Mouse (Mus musculus): ENCODE data around the gene Nrap. TPM values are rescaled to one million over a fixed set of nuclear protein-coding genes. Genes with fewer than 3 reads are reported as not detected.

The Nrap gene
- polyA plus RNA-seq, 1 experiment from 2014 or later = 0.97 TPM

DNA sequence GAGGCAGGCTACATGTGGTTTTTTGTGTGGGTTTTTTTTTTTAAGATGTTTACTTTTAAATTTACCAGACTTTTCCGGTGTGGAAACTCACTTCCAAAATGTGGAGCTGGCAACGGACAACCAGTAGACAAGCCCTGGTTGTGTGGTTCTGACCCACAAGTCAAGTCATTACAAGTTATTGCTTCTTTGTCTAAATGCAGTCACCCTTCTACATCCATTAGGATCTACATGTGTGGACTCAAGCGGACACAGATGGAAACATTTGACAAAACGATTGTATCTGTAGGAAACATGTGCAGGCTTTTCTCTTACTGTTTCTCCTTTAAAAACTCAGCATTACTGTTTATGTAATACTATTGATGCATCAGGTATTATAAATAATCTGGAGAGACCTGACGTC, 16.6 kb downstream of the Nrap start:
- no peaks in the 10 kb centered on the region for H3K9me3 ChIP-seq (replicated peaks; ENCODE audit: control insufficient read depth, low read length, poor library complexity, severe bottlenecking)
- H3K27me3 ChIP-seq (ENCODE audit: control insufficient read depth, insufficient read depth, low read depth, low read length) = no peaks in the 10 kb centered on the region
- no peaks in the 10 kb centered on the region for H3K4me1 ChIP-seq (ENCODE audit: control insufficient read depth, insufficient read depth, low read length)
- no peak overlapping the region for H3K9ac ChIP-seq (ENCODE audit: low read depth, low read length)
- H3K4me2 ChIP-seq (ENCODE audit: low read length) = no peak overlapping the region
- H3K4me3 ChIP-seq (ENCODE audit: low read depth, low read length) = no peak overlapping the region
- H3K27ac ChIP-seq (ENCODE audit: low read length) = no peak overlapping the region
- 91% methylated on average over 5 of the region's 5 CpGs for WGBS
- no peaks in the 10 kb centered on the region for H3K36me3 ChIP-seq (ENCODE audit: control insufficient read depth, insufficient read depth, low read length)
- no peak for ATAC-seq

GRCm38 (mm10) chr19:56372226-56372625, 17.6 kb downstream of the Nrap start:
- no peaks in the 10 kb centered on the region for H3K27me3 ChIP-seq (ENCODE audit: control insufficient read depth, insufficient read depth, low read depth, low read length)
- H3K27ac ChIP-seq (ENCODE audit: low read length) = no peak overlapping the region
- H3K9me3 ChIP-seq (replicated peaks; ENCODE audit: control insufficient read depth, low read length, poor library complexity, severe bottlenecking) = no peaks in the 10 kb centered on the region
- no peak overlapping the region for H3K9ac ChIP-seq (ENCODE audit: low read depth, low read length)
- no peaks in the 10 kb centered on the region for H3K4me1 ChIP-seq (ENCODE audit: control insufficient read depth, insufficient read depth, low read length)
- H3K4me3 ChIP-seq (ENCODE audit: low read depth, low read length) = no peak overlapping the region
- H3K36me3 ChIP-seq (ENCODE audit: control insufficient read depth, insufficient read depth, low read length) = no peaks in the 10 kb centered on the region
- 66% methylated on average over 7 of the region's 7 CpGs for WGBS
- no peak overlapping the region for H3K4me2 ChIP-seq (ENCODE audit: low read length)
- no peak for ATAC-seq

DNA sequence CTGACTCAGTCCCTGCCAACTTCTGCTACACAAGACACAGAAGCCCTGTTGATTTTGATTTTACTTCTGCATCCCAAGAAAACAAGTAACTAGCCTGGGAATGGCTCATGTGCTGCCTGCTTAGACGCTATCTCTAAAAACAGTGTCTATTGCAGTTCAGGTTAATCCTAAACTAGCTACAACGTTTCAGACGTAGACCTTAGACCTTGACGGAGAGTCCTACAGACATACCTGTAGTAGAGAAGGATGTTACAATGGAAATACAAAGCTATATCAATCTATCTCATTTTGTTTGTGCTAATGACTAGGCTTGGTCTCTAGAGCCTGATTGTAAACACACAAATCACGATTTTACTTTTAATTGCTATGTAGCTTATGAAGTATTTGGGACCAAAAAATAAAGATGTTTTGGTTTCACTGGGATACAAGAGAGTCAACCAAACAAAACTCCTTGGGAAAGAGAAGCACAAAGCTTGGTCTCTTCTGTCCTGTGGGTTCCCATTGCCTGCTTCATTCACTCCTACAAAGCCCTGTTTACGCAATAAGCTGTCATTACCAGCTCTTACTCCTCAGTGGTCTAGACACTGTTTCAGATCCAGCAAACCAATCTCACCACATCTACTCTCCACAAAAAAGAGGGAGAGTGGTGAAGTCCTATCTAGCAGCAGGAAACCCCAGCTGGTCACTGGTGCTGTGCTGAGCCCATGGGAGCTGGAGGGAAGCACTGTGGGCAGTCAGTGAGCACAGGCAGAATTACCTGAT, 19.3 kb downstream of the Nrap start:
- ATAC-seq = no peak
- WGBS = 93% methylated on average over 6 of the region's 6 CpGs
- Histone ChIP-seq H3K4me2 (ENCODE audit: low read length) (no peak overlapping the region), H3K4me1 (ENCODE audit: control insufficient read depth, insufficient read depth, low read length) (no peaks in the 10 kb centered on the region), H3K9me3 (replicated peaks; ENCODE audit: control insufficient read depth, low read length, poor library complexity, severe bottlenecking) (no peaks in the 10 kb centered on the region), H3K27ac (ENCODE audit: low read length) (no peak overlapping the region), H3K4me3 (ENCODE audit: low read depth, low read length) (no peak overlapping the region), H3K9ac (ENCODE audit: low read depth, low read length) (no peak overlapping the region), H3K36me3 (ENCODE audit: control insufficient read depth, insufficient read depth, low read length) (no peaks in the 10 kb centered on the region), H3K27me3 (ENCODE audit: control insufficient read depth, insufficient read depth, low read depth, low read length) (no peaks in the 10 kb centered on the region)

DNA sequence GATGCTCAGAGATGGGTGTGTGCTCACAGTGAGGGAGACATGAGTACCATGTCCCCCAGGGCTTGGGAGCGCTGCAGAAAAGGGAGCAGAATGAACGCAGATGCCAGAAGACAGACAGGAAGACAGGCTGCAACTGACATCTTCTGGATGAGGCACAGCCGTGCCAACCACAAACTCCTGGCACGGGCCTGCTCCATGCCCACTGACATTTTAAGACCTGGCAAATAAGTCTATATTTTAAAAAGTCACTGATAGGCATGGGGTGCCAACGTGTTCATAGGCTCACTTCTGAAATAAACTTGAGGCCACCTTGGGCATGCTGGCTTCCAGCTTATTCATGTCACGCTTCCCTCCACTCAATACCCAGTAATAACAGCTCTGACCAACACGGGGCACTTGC, 20.9 kb downstream of the Nrap start:
- Histone ChIP-seq H3K27me3 (ENCODE audit: control insufficient read depth, insufficient read depth, low read depth, low read length) (no peaks in the 10 kb centered on the region), H3K36me3 (ENCODE audit: control insufficient read depth, insufficient read depth, low read length) (no peaks in the 10 kb centered on the region), H3K27ac (ENCODE audit: low read length) (no peak overlapping the region), H3K4me2 (ENCODE audit: low read length) (no peak overlapping the region), H3K4me1 (ENCODE audit: control insufficient read depth, insufficient read depth, low read length) (no peaks in the 10 kb centered on the region), H3K9me3 (replicated peaks; ENCODE audit: control insufficient read depth, low read length, poor library complexity, severe bottlenecking) (no peaks in the 10 kb centered on the region), H3K9ac (ENCODE audit: low read depth, low read length) (no peak overlapping the region), H3K4me3 (ENCODE audit: low read depth, low read length) (no peak overlapping the region)
- 89% methylated on average over 7 of the region's 7 CpGs for WGBS
- ATAC-seq = no peak

- H3K9ac ChIP-seq (ENCODE audit: low read depth, low read length) = no peak overlapping the region
- H3K4me2 ChIP-seq (ENCODE audit: low read length) = no peak overlapping the region
- H3K27ac ChIP-seq (ENCODE audit: low read length) = no peak overlapping the region
- no peak overlapping the region for H3K4me3 ChIP-seq (ENCODE audit: low read depth, low read length)
- WGBS = 90% methylated on average over 7 of the region's 7 CpGs
- no peaks in the 10 kb centered on the region for H3K36me3 ChIP-seq (ENCODE audit: control insufficient read depth, insufficient read depth, low read length)
- no peaks in the 10 kb centered on the region for H3K9me3 ChIP-seq (replicated peaks; ENCODE audit: control insufficient read depth, low read length, poor library complexity, severe bottlenecking)
- ATAC-seq = no peak
- H3K4me1 ChIP-seq (ENCODE audit: control insufficient read depth, insufficient read depth, low read length) = no peaks in the 10 kb centered on the region
- no peaks in the 10 kb centered on the region for H3K27me3 ChIP-seq (ENCODE audit: control insufficient read depth, insufficient read depth, low read depth, low read length)
These were observed 22.1 kb downstream of the Nrap start for GRCm38 (mm10) chr19:56367778-56368177.

DNA sequence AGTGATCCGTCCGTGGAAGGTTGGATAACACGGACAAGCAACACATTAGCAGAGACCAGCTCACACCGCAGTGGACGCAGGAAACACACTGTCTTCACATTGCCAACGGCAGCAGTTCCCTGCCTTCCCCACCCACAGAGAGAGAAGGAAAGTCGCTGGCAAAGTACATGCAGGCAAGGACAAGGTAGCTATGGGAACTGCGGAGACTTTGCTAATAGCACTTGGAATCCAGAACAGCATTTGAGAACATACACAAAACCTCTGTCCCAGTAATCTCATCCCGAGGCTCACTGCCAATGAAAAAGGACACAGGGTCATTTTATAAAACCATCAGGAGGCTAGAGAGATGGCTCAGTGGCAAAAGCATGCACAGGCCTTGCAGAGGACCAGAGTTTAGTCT, 23.2 kb downstream of the Nrap start:
- Histone ChIP-seq H3K4me1 (ENCODE audit: control insufficient read depth, insufficient read depth, low read length) (no peaks in the 10 kb centered on the region), H3K9ac (ENCODE audit: low read depth, low read length) (no peak overlapping the region), H3K4me2 (ENCODE audit: low read length) (no peak overlapping the region), H3K36me3 (ENCODE audit: control insufficient read depth, insufficient read depth, low read length) (no peaks in the 10 kb centered on the region), H3K4me3 (ENCODE audit: low read depth, low read length) (no peak overlapping the region), H3K27me3 (ENCODE audit: control insufficient read depth, insufficient read depth, low read depth, low read length) (no peaks in the 10 kb centered on the region), H3K27ac (ENCODE audit: low read length) (no peak overlapping the region), H3K9me3 (replicated peaks; ENCODE audit: control insufficient read depth, low read length, poor library complexity, severe bottlenecking) (no peaks in the 10 kb centered on the region)
- WGBS = 74% methylated on average over 9 of the region's 9 CpGs
- ATAC-seq = no peak

DNA sequence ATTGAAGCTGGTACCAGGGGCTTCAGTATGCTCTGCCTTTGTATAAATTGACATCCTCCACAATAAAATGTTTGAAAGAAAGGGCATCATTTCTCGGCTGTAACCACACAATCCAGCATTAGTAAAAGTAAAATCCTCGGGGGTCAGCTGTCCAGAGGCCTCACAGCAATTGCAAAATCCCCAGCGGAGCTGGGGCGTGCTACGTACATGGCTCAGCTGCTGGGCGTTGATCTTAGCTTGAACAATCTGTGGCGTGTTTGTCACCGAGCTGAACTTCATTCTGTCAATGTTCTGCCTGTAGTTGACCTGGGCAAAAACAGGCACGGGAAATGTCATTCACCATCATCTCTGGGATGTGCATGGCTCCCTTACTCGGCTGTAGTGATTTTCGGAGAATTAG, 23.7 kb downstream of the Nrap start:
- Histone ChIP-seq H3K4me1 (ENCODE audit: control insufficient read depth, insufficient read depth, low read length) (no peaks in the 10 kb centered on the region), H3K27ac (ENCODE audit: low read length) (no peak overlapping the region), H3K9me3 (replicated peaks; ENCODE audit: control insufficient read depth, low read length, poor library complexity, severe bottlenecking) (no peaks in the 10 kb centered on the region), H3K36me3 (ENCODE audit: control insufficient read depth, insufficient read depth, low read length) (no peaks in the 10 kb centered on the region), H3K4me2 (ENCODE audit: low read length) (no peak overlapping the region), H3K9ac (ENCODE audit: low read depth, low read length) (no peak overlapping the region), H3K4me3 (ENCODE audit: low read depth, low read length) (no peak overlapping the region), H3K27me3 (ENCODE audit: control insufficient read depth, insufficient read depth, low read depth, low read length) (no peaks in the 10 kb centered on the region)
- no peak for ATAC-seq
- 76% methylated on average over 11 of the region's 11 CpGs for WGBS

DNA sequence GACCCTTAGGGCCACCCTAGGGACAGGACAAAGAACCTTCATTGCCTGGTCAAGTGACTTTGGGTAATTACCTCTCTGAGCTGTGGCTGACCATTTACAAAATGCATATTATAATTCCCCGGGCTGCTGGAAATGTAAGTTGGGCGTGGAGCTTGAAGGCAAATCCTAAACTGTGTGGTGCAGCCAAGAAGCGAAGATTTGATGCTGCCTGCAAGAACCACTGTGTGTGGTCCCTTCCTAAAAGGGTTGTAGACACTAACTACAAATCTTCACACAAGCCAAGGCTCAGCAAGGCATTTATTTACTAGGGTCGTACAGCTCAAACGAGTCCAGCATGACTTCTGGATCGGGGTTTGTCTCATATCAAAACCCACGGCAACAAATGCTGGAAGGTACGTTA, 25.3 kb downstream of the Nrap start:
- H3K27ac ChIP-seq (ENCODE audit: low read length) = no peak overlapping the region
- WGBS = 85% methylated on average over 8 of the region's 8 CpGs
- no peaks in the 10 kb centered on the region for H3K27me3 ChIP-seq (ENCODE audit: control insufficient read depth, insufficient read depth, low read depth, low read length)
- H3K4me3 ChIP-seq (ENCODE audit: low read depth, low read length) = no peak overlapping the region
- ATAC-seq = no peak
- no peak overlapping the region for H3K4me2 ChIP-seq (ENCODE audit: low read length)
- no peaks in the 10 kb centered on the region for H3K36me3 ChIP-seq (ENCODE audit: control insufficient read depth, insufficient read depth, low read length)
- no peaks in the 10 kb centered on the region for H3K9me3 ChIP-seq (replicated peaks; ENCODE audit: control insufficient read depth, low read length, poor library complexity, severe bottlenecking)
- no peak overlapping the region for H3K9ac ChIP-seq (ENCODE audit: low read depth, low read length)
- H3K4me1 ChIP-seq (ENCODE audit: control insufficient read depth, insufficient read depth, low read length) = no peaks in the 10 kb centered on the region

GRCm38 (mm10) chr19:56363721-56364460, 25.9 kb downstream of the Nrap start:
- no peaks in the 10 kb centered on the region for H3K36me3 ChIP-seq (ENCODE audit: control insufficient read depth, insufficient read depth, low read length)
- WGBS = 64% methylated on average over 15 of the region's 15 CpGs
- no peaks in the 10 kb centered on the region for H3K27me3 ChIP-seq (ENCODE audit: control insufficient read depth, insufficient read depth, low read depth, low read length)
- no peak overlapping the region for H3K4me2 ChIP-seq (ENCODE audit: low read length)
- H3K9ac ChIP-seq (ENCODE audit: low read depth, low read length) = no peak overlapping the region
- no peak overlapping the region for H3K4me3 ChIP-seq (ENCODE audit: low read depth, low read length)
- no peak overlapping the region for H3K27ac ChIP-seq (ENCODE audit: low read length)
- H3K4me1 ChIP-seq (ENCODE audit: control insufficient read depth, insufficient read depth, low read length) = no peaks in the 10 kb centered on the region
- no peaks in the 10 kb centered on the region for H3K9me3 ChIP-seq (replicated peaks; ENCODE audit: control insufficient read depth, low read length, poor library complexity, severe bottlenecking)
- no peak for ATAC-seq

Measured in midbrain, embryonic 16.5 days (tissue).